Mouse (Mus musculus) A20 (cell line): Measurements from ENCODE around the gene Rnft1.
A peak's percentile ranks its signal among the peaks of the same experiment; 100 is the strongest.

Experiments
- DNase-seq: peaks from one replicate; pipeline ENCODE4 v3.0.0-alpha.2; 2011; ENCODE audit warnings: low read depth, low spot score

The Rnft1 gene

GRCm38 (mm10) chr11:86484101-86484868 is at the start of gene Rnft1:
TSS of gene Rnft1 (plus strand) at chr11:86484657.
- DNase-seq, result peak; percentile 99

- DNase-seq, result peak; percentile 82
Measured at GRCm38 (mm10) chr11:86436843-86437242, 47.6 kb upstream of the Rnft1 start.

GRCm38 (mm10) chr11:86438261-86438660 is 46.2 kb upstream of the Rnft1 start:
- DNase-seq, result no peak

- peak; percentile 71 for DNase-seq
Measured at GRCm38 (mm10) chr11:86440791-86441190, 43.7 kb upstream of the Rnft1 start.

GRCm38 (mm10) chr11:86453991-86454390 is 30.5 kb upstream of the Rnft1 start:
- no peak for DNase-seq

- no peak for DNase-seq
Measured at GRCm38 (mm10) chr11:86457545-86457944, 26.9 kb upstream of the Rnft1 start.

GRCm38 (mm10) chr11:86458866-86459265 is 25.6 kb upstream of the Rnft1 start:
- no peak for DNase-seq

- DNase-seq, result no peak
Measured at GRCm38 (mm10) chr11:86462579-86462978, 21.9 kb upstream of the Rnft1 start.

- DNase-seq, result peak; percentile 86
Measured at GRCm38 (mm10) chr11:86464275-86464674, 20.2 kb upstream of the Rnft1 start.

- DNase-seq, result no peak
Measured at GRCm38 (mm10) chr11:86468345-86468744, 16.1 kb upstream of the Rnft1 start.

GRCm38 (mm10) chr11:86468971-86469370 is 15.5 kb upstream of the Rnft1 start:
- DNase-seq, result no peak

- DNase-seq, result no peak
Measured at GRCm38 (mm10) chr11:86471785-86472184, 12.7 kb upstream of the Rnft1 start.

- DNase-seq, result peak; percentile 62
Measured at GRCm38 (mm10) chr11:86472771-86473171, 11.7 kb upstream of the Rnft1 start.

- no peak for DNase-seq
Measured at GRCm38 (mm10) chr11:86473576-86473975, 10.9 kb upstream of the Rnft1 start.

GRCm38 (mm10) chr11:86484910-86485510 is 553 bp downstream of the Rnft1 start:
- DNase-seq, result no peak

- no peak for DNase-seq
Measured at GRCm38 (mm10) chr11:86490782-86491181, 6.3 kb downstream of the Rnft1 start.

GRCm38 (mm10) chr11:86497356-86497755 is 12.9 kb downstream of the Rnft1 start:
- DNase-seq, result no peak

GRCm38 (mm10) chr11:86497908-86498307 is 13.5 kb downstream of the Rnft1 start:
- DNase-seq, result peak; percentile 49

- DNase-seq, result no peak
Measured at GRCm38 (mm10) chr11:86500795-86501194, 16.3 kb downstream of the Rnft1 start.

GRCm38 (mm10) chr11:86503121-86503520 is 18.7 kb downstream of the Rnft1 start:
- no peak for DNase-seq

- DNase-seq, result no peak
Measured at GRCm38 (mm10) chr11:86507334-86507733, 22.9 kb downstream of the Rnft1 start.

GRCm38 (mm10) chr11:86507991-86508390 is 23.5 kb downstream of the Rnft1 start:
- DNase-seq, result no peak

GRCm38 (mm10) chr11:86516620-86517019 is 32.2 kb downstream of the Rnft1 start:
- no peak for DNase-seq
